Mouse (Mus musculus) liver, embryonic 14.5 days (tissue): ENCODE measurements around the gene Syt8. TPM values are rescaled to one million over a fixed set of nuclear protein-coding genes. Genes with fewer than 3 reads are reported as not detected.

Source experiments
- ATAC-seq: fragments of 200-750 bp; cut with Nextera tagmentation; 2 replicates; pipeline ENCODE4 v1.8.0; 2017; ENCODE audit warnings: moderate number of reproducible peaks, mild to moderate bottlenecking, moderate library complexity; ENCODE audit not compliant: insufficient read depth
- DNase-seq, 3 experiments: peaks; one replicate each; pipeline ENCODE4 v3.0.0-alpha.2; 2012 to 2013; ENCODE audit warnings: low read depth in 3 of 3, low spot score in 3 of 3
- H3K27ac ChIP-seq: fragments of 300-500 bp; sonication (generic); 2 replicates; pipeline ENCODE4 v1.5.1; 2014; ENCODE audit warnings: moderate library complexity, mild to moderate bottlenecking, control low read depth, inconsistent platforms
- H3K27me3 ChIP-seq: fragments of 300-500 bp; sonication (generic); 2 replicates; pipeline ENCODE4 v1.6.1; 2014; ENCODE audit warnings: mild to moderate bottlenecking, low read length, moderate library complexity; ENCODE audit not compliant: control insufficient read depth, insufficient read depth
- H3K36me3 ChIP-seq: fragments of 300-500 bp; sonication (generic); replicated peaks from 2 replicates; pipeline ENCODE4 v1.6.1; 2014; ENCODE audit warnings: low read depth; ENCODE audit not compliant: control insufficient read depth, insufficient read depth
- H3K4me1 ChIP-seq, 2 experiments: fragments of 200-500 bp in 1 of 2; fragments of 300-500 bp in 1 of 2; sonication (generic) in 1 of 2; replicated peaks; 2 replicates each; pipeline ENCODE4 v1.6.1; 2012 to 2014; ENCODE audit warnings: antibody characterized with exemption in 1 of 2, inconsistent platforms in 1 of 2, low read length in 1 of 2; ENCODE audit not compliant: control insufficient read depth in 2 of 2, insufficient read depth in 2 of 2
- H3K4me2 ChIP-seq: fragments of 300-500 bp; sonication (generic); 2 replicates; pipeline ENCODE4 v1.6.1; 2014; ENCODE audit warnings: low read depth, mild to moderate bottlenecking, control low read depth, moderate library complexity
- H3K4me3 ChIP-seq, 2 experiments: fragments of 200-500 bp in 1 of 2; fragments of 300-500 bp in 1 of 2; sonication (generic) in 1 of 2; 2 replicates each; pipeline ENCODE4 v1.5.1; 2012 to 2014; ENCODE audit warnings: low read depth in 2 of 2, low read length in 2 of 2, mild to moderate bottlenecking in 2 of 2, control low read depth in 1 of 2, inconsistent platforms in 1 of 2, moderate library complexity in 1 of 2; ENCODE audit not compliant: insufficient read depth in 1 of 2
- H3K9ac ChIP-seq: fragments of 300-500 bp; sonication (generic); replicated peaks from 2 replicates; pipeline ENCODE4 v1.6.1; 2014; ENCODE audit warnings: mild to moderate bottlenecking, control low read depth, moderate library complexity
- H3K9me3 ChIP-seq: fragments of 300-500 bp; sonication (generic); 2 replicates; pipeline ENCODE4 v1.6.1; 2016; ENCODE audit warnings: low read length, mixed read lengths; ENCODE audit not compliant: control insufficient read depth
- CTCF ChIP-seq: IDR thresholded peaks from 2 replicates; pipeline ENCODE4 v1.5.1; 2016; ENCODE audit warnings: antibody characterized with exemption, low read depth, control low read depth
- EP300 ChIP-seq: IDR thresholded peaks from 2 replicates; pipeline ENCODE4 v1.6.1; 2016; ENCODE audit warnings: antibody characterized with exemption, low read depth
- WGBS: fragments of 180-500 bp; shearing (Covaris S2); extraction: QIAGEN DNeasy Blood & Tissue Kit; methylation state at CpG from one replicate; pipeline ENCODE4 v1.1.7; 2014; ENCODE audit not compliant: insufficient replicate concordance; 5-methylcytosine and 5-hydroxymethylcytosine counted together
- polyA plus RNA-seq, 2 experiments: library from polyadenylated mRNA; depleted of rRNA in 1 of 2; stranded (reverse) in 1 of 2; unstranded in 1 of 2; fragments of >200 nt; fragmentation: Nextera tagmentation in 1 of 2; extraction: Ambion mirVana in 1 of 2; gene quantifications; 2 replicates each; pipeline versions ENCODE4 v1.2.1 to v1.2.3; 2012 to 2014

The Syt8 gene
- polyA plus RNA-seq, 2 experiments, result 0.03 TPM; not detected in 1

GRCm38 (mm10) chr7:142461446-142461845 is 26.8 kb downstream of the Syt8 start:
- no peak for ATAC-seq
- H3K4me1 ChIP-seq, result peaks cover 0 to 17% of the 10 kb centered on the region in 2 experiments; a peak in 2 of 4 replicates
- DNase-seq, result no peak
- H3K27ac ChIP-seq, result no peak overlapping the region
- TF ChIP-seq EP300 (no peak), CTCF (no peak)
- no peaks in the 10 kb centered on the region for H3K36me3 ChIP-seq
- H3K27me3 ChIP-seq, result no peaks in the 10 kb centered on the region
- H3K9me3 ChIP-seq, result no peaks in the 10 kb centered on the region
- 42% methylated on average over 2 of the region's 2 CpGs for WGBS
- no peak overlapping the region for H3K4me3 ChIP-seq
- H3K9ac ChIP-seq, result no peak overlapping the region
- no peak overlapping the region for H3K4me2 ChIP-seq

GRCm38 (mm10) chr7:142462190-142462589 is 27.5 kb downstream of the Syt8 start:
- Histone ChIP-seq H3K9me3 (no peaks in the 10 kb centered on the region), H3K36me3 (no peaks in the 10 kb centered on the region), H3K27ac (no peak overlapping the region), H3K9ac (no peak overlapping the region), H3K4me3 (no peak overlapping the region), H3K4me1 (peaks cover 0 to 14% of the 10 kb centered on the region in 2 experiments; a peak in 2 of 4 replicates), H3K4me2 (no peak overlapping the region; the same call in 1 of the 2 replicates), H3K27me3 (no peaks in the 10 kb centered on the region)
- DNase-seq (no peak), ATAC-seq (no peak)
- WGBS, result 67% methylated on average over 6 of the region's 6 CpGs
- TF ChIP-seq EP300 (no peak), CTCF (no peak)

- no peak overlapping the region for H3K27ac ChIP-seq
- ATAC-seq (no peak), DNase-seq (no peak)
- peaks cover 0 to 11% of the 10 kb centered on the region in 2 experiments; a peak in 2 of 4 replicates for H3K4me1 ChIP-seq
- TF ChIP-seq EP300 (no peak), CTCF (no peak)
- H3K27me3 ChIP-seq, result no peaks in the 10 kb centered on the region
- H3K4me3 ChIP-seq, result no peak overlapping the region
- H3K4me2 ChIP-seq, result no peak overlapping the region
- H3K9ac ChIP-seq, result no peak overlapping the region
- WGBS, result 34% methylated on average over 4 of the region's 4 CpGs
- no peaks in the 10 kb centered on the region for H3K9me3 ChIP-seq
- H3K36me3 ChIP-seq, result no peaks in the 10 kb centered on the region
Measured at GRCm38 (mm10) chr7:142462594-142463078, 28.0 kb downstream of the Syt8 start.

GRCm38 (mm10) chr7:142470171-142470691 is 35.6 kb downstream of the Syt8 start:
- H3K36me3 ChIP-seq, result no peaks in the 10 kb centered on the region
- TF ChIP-seq EP300 (no peak), CTCF (no peak)
- no peak overlapping the region for H3K27ac ChIP-seq
- 61% methylated on average over 7 of the region's 7 CpGs for WGBS
- DNase-seq (no peak), ATAC-seq (no peak)
- H3K9ac ChIP-seq, result no peak overlapping the region
- no peak overlapping the region for H3K4me3 ChIP-seq
- H3K4me2 ChIP-seq, result no peak overlapping the region
- H3K4me1 ChIP-seq, result 0 out of 4 replicates have a peak, but pooled peaks cover 0 to 5% of the 10 kb centered on the region in 2 experiments
- H3K9me3 ChIP-seq, result no peaks in the 10 kb centered on the region
- H3K27me3 ChIP-seq, result no peaks in the 10 kb centered on the region

GRCm38 (mm10) chr7:142470808-142471413 is 36.3 kb downstream of the Syt8 start:
- Histone ChIP-seq H3K9me3 (no peaks in the 10 kb centered on the region), H3K4me2 (no peak overlapping the region), H3K36me3 (no peaks in the 10 kb centered on the region), H3K4me3 (no peak overlapping the region), H3K9ac (no peak overlapping the region), H3K4me1 (0 out of 4 replicates have a peak, but pooled peaks cover 0 to 5% of the 10 kb centered on the region in 2 experiments), H3K27ac (no peak overlapping the region), H3K27me3 (no peaks in the 10 kb centered on the region)
- ATAC-seq (no peak), DNase-seq (no peak)
- TF ChIP-seq EP300, result no peak
- no peak for TF ChIP-seq CTCF
- 21% methylated on average over 4 of the region's 4 CpGs for WGBS
